Mouse (Mus musculus): ENCODE measurements around the gene Zfp598. TPM values are rescaled to one million over a fixed set of nuclear protein-coding genes. Genes with fewer than 3 reads are reported as not detected.

The Zfp598 gene
- polyA plus RNA-seq, 1 experiment from 2014 or later = 18.1 TPM

GRCm38 (mm10) chr17:24701251-24701650 lies 31.8 kb downstream of the Zfp598 start:
- H3K36me3 ChIP-seq (ENCODE audit: insufficient read depth, low read length) = peaks cover 31% of the 10 kb centered on the region

GRCm38 (mm10) chr17:24705821-24706220 lies 36.3 kb downstream of the Zfp598 start:
- H3K9ac ChIP-seq (ENCODE audit: low read depth, low read length) = no peak overlapping the region
- no peak for ATAC-seq (replicated peaks; ENCODE audit: low FRiP score, low read depth)
- no peak for DNase-seq (ENCODE audit: low spot score)
- 92% methylated on average over 3 of the region's 3 CpGs for WGBS
- H3K4me1 ChIP-seq (replicated peaks; ENCODE audit: insufficient read depth, low read length) = no peaks in the 10 kb centered on the region
- no peaks in the 10 kb centered on the region for H3K27me3 ChIP-seq (ENCODE audit: insufficient read depth, low read length)
- H3K4me2 ChIP-seq (ENCODE audit: low read length) = no peak overlapping the region
- no peak overlapping the region for H3K27ac ChIP-seq
- H3K36me3 ChIP-seq (ENCODE audit: insufficient read depth, low read length) = peaks cover 21% of the 10 kb centered on the region
- H3K4me3 ChIP-seq (replicated peaks; ENCODE audit: low read depth, low read length) = no peak overlapping the region
- no peak for TF ChIP-seq CTCF (IDR thresholded peaks at IDR 0.05; ENCODE audit: low read depth)
- H3K9me3 ChIP-seq (replicated peaks; ENCODE audit: low read length) = no peaks in the 10 kb centered on the region

More at GRCm38 (mm10) chr17:24701251-24701650, 31.8 kb downstream of the Zfp598 start:
- Histone ChIP-seq H3K4me3 (replicated peaks; ENCODE audit: low read depth, low read length) (no peak overlapping the region), H3K9me3 (replicated peaks; ENCODE audit: low read length) (no peaks in the 10 kb centered on the region), H3K27me3 (ENCODE audit: insufficient read depth, low read length) (no peaks in the 10 kb centered on the region), H3K27ac (no peak overlapping the region), H3K4me1 (replicated peaks; ENCODE audit: insufficient read depth, low read length) (peaks cover 10% of the 10 kb centered on the region), H3K9ac (ENCODE audit: low read depth, low read length) (0 out of 2 replicates have a peak overlapping the region, but pooled peaks have one; percentile 18), H3K4me2 (ENCODE audit: low read length) (no peak overlapping the region)
- no peak for TF ChIP-seq CTCF (IDR thresholded peaks at IDR 0.05; ENCODE audit: low read depth)
- DNase-seq (ENCODE audit: low spot score) (no peak), ATAC-seq (replicated peaks; ENCODE audit: low FRiP score, low read depth) (no peak)
- 86% methylated on average over 9 of the region's 9 CpGs for WGBS

- Histone ChIP-seq H3K4me2 (ENCODE audit: low read length) (peak within 1 kb of the TSS; percentile 76), H3K9me3 (replicated peaks; ENCODE audit: low read length) (no peaks in the 10 kb centered on the region), H3K9ac (ENCODE audit: low read depth, low read length) (peak within 1 kb of the TSS; percentile 69), H3K27me3 (ENCODE audit: insufficient read depth, low read length) (no peaks in the 10 kb centered on the region), H3K27ac (peak within 1 kb of the TSS; percentile 80), H3K4me3 (replicated peaks; ENCODE audit: low read depth, low read length) (peak within 1 kb of the TSS; percentile 77), H3K4me1 (replicated peaks; ENCODE audit: insufficient read depth, low read length) (no peaks in the 10 kb centered on the region), H3K36me3 (ENCODE audit: insufficient read depth, low read length) (peaks cover 10% of the 10 kb centered on the region; the same call in 1 of the 2 replicates)
- 2% methylated on average over 32 of the region's 32 CpGs for WGBS
- peak; percentile 93 for DNase-seq (ENCODE audit: low spot score)
- peak; percentile 79 for ATAC-seq (replicated peaks; ENCODE audit: low FRiP score, low read depth)
- no peak for TF ChIP-seq CTCF (IDR thresholded peaks at IDR 0.05; ENCODE audit: low read depth)
These were observed 37.7 kb downstream of the Zfp598 start, which contains the start of gene Tbl3 for GRCm38 (mm10) chr17:24706982-24707800. Tbl3 (minus strand) TSS chr17:24707660.

- Histone ChIP-seq H3K4me1 (replicated peaks; ENCODE audit: insufficient read depth, low read length) (no peaks in the 10 kb centered on the region), H3K9ac (ENCODE audit: low read depth, low read length) (peak overlapping the region; percentile 69; the same call in 1 of the 2 replicates), H3K27me3 (ENCODE audit: insufficient read depth, low read length) (no peaks in the 10 kb centered on the region), H3K9me3 (replicated peaks; ENCODE audit: low read length) (no peaks in the 10 kb centered on the region), H3K36me3 (ENCODE audit: insufficient read depth, low read length) (peaks cover 10% of the 10 kb centered on the region; the same call in 1 of the 2 replicates), H3K4me2 (ENCODE audit: low read length) (peak overlapping the region; percentile 76), H3K4me3 (replicated peaks; ENCODE audit: low read depth, low read length) (peak overlapping the region; percentile 77), H3K27ac (peak overlapping the region; percentile 80)
- DNase-seq (ENCODE audit: low spot score) (no peak), ATAC-seq (replicated peaks; ENCODE audit: low FRiP score, low read depth) (no peak)
- 4% methylated on average over 24 of the region's 24 CpGs for WGBS
- TF ChIP-seq CTCF (IDR thresholded peaks at IDR 0.05; ENCODE audit: low read depth) = no peak
These were observed 38.4 kb downstream of the Zfp598 start for GRCm38 (mm10) chr17:24707801-24708425.

- H3K4me1 ChIP-seq (replicated peaks; ENCODE audit: insufficient read depth, low read length) = no peaks in the 10 kb centered on the region
- ATAC-seq (replicated peaks; ENCODE audit: low FRiP score, low read depth) (no peak), DNase-seq (ENCODE audit: low spot score) (peak; percentile 80)
- H3K4me2 ChIP-seq (ENCODE audit: low read length) = no peak overlapping the region
- TF ChIP-seq CTCF (IDR thresholded peaks at IDR 0.05; ENCODE audit: low read depth) = peak; percentile 66
- no peaks in the 10 kb centered on the region for H3K9me3 ChIP-seq (replicated peaks; ENCODE audit: low read length)
- WGBS = 25% methylated on average over 2 of the region's 2 CpGs
- H3K27me3 ChIP-seq (ENCODE audit: insufficient read depth, low read length) = no peaks in the 10 kb centered on the region
- H3K27ac ChIP-seq = no peak overlapping the region
- H3K4me3 ChIP-seq (replicated peaks; ENCODE audit: low read depth, low read length) = no peak overlapping the region
- H3K36me3 ChIP-seq (ENCODE audit: insufficient read depth, low read length) = peaks cover 10% of the 10 kb centered on the region; the same call in 1 of the 2 replicates
- no peak overlapping the region for H3K9ac ChIP-seq (ENCODE audit: low read depth, low read length)
These were observed 39.2 kb downstream of the Zfp598 start for GRCm38 (mm10) chr17:24708646-24709045.

- H3K36me3 ChIP-seq (ENCODE audit: insufficient read depth, low read length) = 0 out of 2 replicates have a peak, but pooled peaks cover 6% of the 10 kb centered on the region
- H3K4me1 ChIP-seq (replicated peaks; ENCODE audit: insufficient read depth, low read length) = no peaks in the 10 kb centered on the region
- WGBS = 43% methylated on average over 6 of the region's 6 CpGs
- H3K9me3 ChIP-seq (replicated peaks; ENCODE audit: low read length) = no peaks in the 10 kb centered on the region
- no peaks in the 10 kb centered on the region for H3K27me3 ChIP-seq (ENCODE audit: insufficient read depth, low read length)
- no peak for ATAC-seq (replicated peaks; ENCODE audit: low FRiP score, low read depth)
- H3K9ac ChIP-seq (ENCODE audit: low read depth, low read length) = no peak overlapping the region
- H3K4me2 ChIP-seq (ENCODE audit: low read length) = no peak overlapping the region
- no peak overlapping the region for H3K4me3 ChIP-seq (replicated peaks; ENCODE audit: low read depth, low read length)
- no peak for TF ChIP-seq CTCF (IDR thresholded peaks at IDR 0.05; ENCODE audit: low read depth)
- peak overlapping the region; percentile 65 for H3K27ac ChIP-seq
- peak; percentile 57 for DNase-seq (ENCODE audit: low spot score)
These were observed 46.1 kb downstream of the Zfp598 start for GRCm38 (mm10) chr17:24715556-24715955.
